Mouse (Mus musculus) mesoderm, embryonic 11.5 days (tissue): Measurements from ENCODE around the gene Ppp1r26.

ENCODE experiments used
- DNase-seq: peaks from one replicate; pipeline ENCODE4 v3.0.0-alpha.2; 2012; ENCODE audit warnings: low read depth, low spot score

Ppp1r26 gene

DNA sequence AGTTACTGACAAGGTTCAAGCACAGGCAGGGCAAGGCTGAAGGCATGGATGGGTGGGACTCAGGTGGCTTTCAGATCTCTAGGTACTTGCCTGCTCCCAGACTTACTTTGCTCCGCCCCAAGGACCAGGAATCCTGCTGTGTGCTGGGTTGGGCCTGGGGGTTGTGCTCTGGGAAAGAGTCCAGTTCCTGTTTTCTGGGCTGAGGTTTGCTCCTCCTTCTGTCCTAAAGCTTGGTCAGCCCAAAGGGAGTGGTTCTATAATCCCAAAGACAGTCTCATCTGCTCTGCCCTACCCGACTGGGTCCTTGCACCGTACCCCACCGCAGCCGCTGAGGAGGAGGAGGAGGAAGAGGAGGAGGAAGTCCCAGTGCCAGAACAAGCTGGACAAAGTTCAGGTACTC, 50.1 kb downstream of the Ppp1r26 start, which contains the start of gene Gbgt1:
TSS of gene Gbgt1 (plus strand) at position 221 of the 400 bp plus-strand sequence.
- no peak for DNase-seq

DNA sequence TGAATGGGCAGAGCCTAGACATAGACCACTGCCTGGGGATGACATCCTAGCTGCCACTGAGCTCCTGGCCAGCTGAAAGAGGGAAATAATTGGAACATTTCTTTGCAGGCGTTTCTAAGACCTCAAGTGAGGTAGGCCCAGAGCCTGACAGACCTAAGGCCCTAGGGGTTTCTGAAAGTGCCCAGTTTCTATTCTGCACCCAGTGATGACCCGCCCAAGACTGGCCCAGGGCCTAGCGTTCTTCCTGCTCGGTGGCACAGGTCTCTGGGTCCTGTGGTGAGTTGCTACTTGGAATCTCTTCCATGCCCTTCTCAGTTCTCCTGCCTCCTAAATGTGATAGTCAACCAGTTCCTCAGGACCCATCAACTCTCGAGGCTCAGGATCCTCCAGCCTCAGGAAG, 51.0 kb downstream of the Ppp1r26 start:
- no peak for DNase-seq

DNA sequence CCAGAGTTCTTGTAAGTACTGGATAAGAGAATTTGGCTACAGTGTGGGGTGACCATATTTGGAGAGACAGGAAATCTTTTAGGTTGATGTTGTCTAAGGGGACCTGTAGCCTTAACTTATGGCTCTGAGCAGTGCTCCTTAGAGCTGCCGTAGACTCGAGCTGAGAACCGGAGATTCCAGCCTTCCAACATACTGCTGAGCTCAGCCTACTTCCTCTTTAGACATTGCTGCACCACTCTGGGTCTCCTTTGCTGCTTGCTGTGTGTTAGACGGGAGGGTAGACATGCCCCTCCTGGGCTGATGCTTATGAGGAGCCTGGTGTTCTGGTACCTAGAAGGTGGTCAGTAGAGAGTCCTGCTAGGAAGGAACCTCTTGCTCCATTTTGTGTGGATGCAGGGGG, 51.8 kb downstream of the Ppp1r26 start:
- DNase-seq: no peak

DNA sequence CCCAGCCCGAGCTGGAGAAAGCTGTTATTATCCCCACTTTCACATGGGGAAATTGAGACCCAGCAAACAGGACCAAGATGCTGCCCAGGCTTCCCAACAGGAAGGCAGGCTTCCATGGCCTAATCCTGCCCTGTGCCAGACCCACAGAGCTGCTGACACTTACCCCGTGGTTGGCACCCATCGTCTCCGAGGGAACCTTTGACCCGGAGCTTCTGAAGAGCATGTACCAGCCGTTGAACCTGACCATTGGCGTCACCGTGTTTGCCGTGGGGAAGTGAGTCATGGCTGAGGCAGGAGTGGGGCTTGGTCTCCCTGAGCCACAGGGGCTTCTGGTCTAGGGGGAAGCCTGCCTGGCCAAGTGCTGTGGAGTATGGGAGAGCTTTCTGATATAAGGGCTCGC, 56.4 kb downstream of the Ppp1r26 start:
- DNase-seq: no peak

DNA sequence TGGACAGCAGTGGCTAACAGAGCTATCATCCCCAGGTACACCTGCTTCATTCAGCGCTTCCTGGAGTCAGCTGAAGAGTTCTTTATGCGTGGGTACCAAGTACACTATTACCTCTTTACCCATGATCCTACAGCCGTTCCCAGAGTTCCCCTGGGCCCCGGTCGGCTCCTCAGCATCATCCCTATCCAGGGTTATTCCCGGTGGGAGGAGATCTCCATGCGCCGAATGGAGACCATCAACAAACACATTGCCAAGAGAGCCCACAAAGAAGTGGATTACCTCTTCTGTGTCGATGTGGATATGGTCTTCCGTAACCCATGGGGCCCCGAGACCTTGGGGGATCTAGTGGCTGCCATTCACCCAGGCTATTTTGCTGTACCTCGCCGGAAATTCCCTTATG, 58.1 kb downstream of the Ppp1r26 start:
- no peak for DNase-seq
